Mouse (Mus musculus) liver, embryonic 15.5 days (tissue): ENCODE results near the gene Pik3r3. TPM values are rescaled to one million over a fixed set of nuclear protein-coding genes. Genes with fewer than 3 reads are reported as not detected.
A peak's percentile ranks its signal among the peaks of the same experiment; 100 is the strongest.
"Not testable (repeated sequence)": the region's sequence is repeated elsewhere in the genome, so short reads cannot be mapped to it uniquely, and the experiment has no call there.

ENCODE experiments used
- ATAC-seq: fragments of 200-750 bp; cut with Nextera tagmentation; 2 replicates; pipeline ENCODE4 v1.8.0; 2017; ENCODE audit warnings: moderate number of reproducible peaks, mild to moderate bottlenecking, moderate library complexity; ENCODE audit not compliant: insufficient read depth
- H3K27ac ChIP-seq: fragments of 300-500 bp; sonication (generic); replicated peaks from 2 replicates; pipeline ENCODE4 v1.5.1; 2015; ENCODE audit warnings: mild to moderate bottlenecking, inconsistent platforms
- H3K27me3 ChIP-seq: fragments of 300-500 bp; sonication (generic); 2 replicates; pipeline ENCODE4 v1.6.1; 2015; ENCODE audit warnings: mild to moderate bottlenecking, inconsistent platforms
- H3K36me3 ChIP-seq: fragments of 300-500 bp; sonication (generic); replicated peaks from 2 replicates; pipeline ENCODE4 v1.6.1; 2015; ENCODE audit warnings: moderate library complexity, mild to moderate bottlenecking, inconsistent platforms
- H3K4me1 ChIP-seq: fragments of 300-500 bp; sonication (generic); replicated peaks from 2 replicates; pipeline ENCODE4 v1.6.1; 2015; ENCODE audit warnings: inconsistent platforms
- H3K4me2 ChIP-seq: fragments of 300-500 bp; sonication (generic); 2 replicates; pipeline ENCODE4 v1.6.1; 2015; ENCODE audit warnings: moderate library complexity, mild to moderate bottlenecking, inconsistent platforms
- H3K4me3 ChIP-seq: fragments of 300-500 bp; sonication (generic); replicated peaks from 2 replicates; pipeline ENCODE4 v1.5.1; 2015; ENCODE audit warnings: mild to moderate bottlenecking, inconsistent platforms
- H3K9ac ChIP-seq: fragments of 300-500 bp; sonication (generic); 2 replicates; pipeline ENCODE4 v1.6.1; 2015; ENCODE audit warnings: moderate library complexity, mild to moderate bottlenecking, inconsistent platforms
- H3K9me3 ChIP-seq: fragments of 300-500 bp; sonication (generic); replicated peaks from 2 replicates; pipeline ENCODE4 v1.6.1; 2016; ENCODE audit warnings: inconsistent platforms
- WGBS: fragments of 180-500 bp; shearing (Covaris S2); methylation state at CpG from one replicate; pipeline ENCODE4 v1.1.7; 2015; ENCODE audit warnings: mixed read lengths; ENCODE audit not compliant: insufficient replicate concordance; 5-methylcytosine and 5-hydroxymethylcytosine counted together
- polyA plus RNA-seq: library from polyadenylated mRNA; unstranded; fragments of >200 nt; fragmentation: Nextera tagmentation; extraction: Ambion mirVana; gene quantifications from 2 replicates; pipeline ENCODE4 v1.2.1, GENCODE M21; 2015

The Pik3r3 gene
- polyA plus RNA-seq, 1 experiment from 2014 or later = 0.63 TPM

- Histone ChIP-seq H3K36me3 (no peaks in the 10 kb centered on the region), H3K4me3 (peak overlapping the region; percentile 77), H3K9me3 (no peaks in the 10 kb centered on the region), H3K27me3 (peaks cover 39% of the 10 kb centered on the region), H3K9ac (peak overlapping the region; percentile 82), H3K27ac (peak overlapping the region; percentile 80), H3K4me1 (peaks cover 22% of the 10 kb centered on the region), H3K4me2 (peak overlapping the region; percentile 98)
- 0% methylated on average over 26 of the region's 26 CpGs for WGBS
- ATAC-seq = peak; percentile 58
These were observed 658 bp upstream of the Pik3r3 start for GRCm38 (mm10) chr4:116220780-116221139.

GRCm38 (mm10) chr4:116221996-116222842, 801 bp downstream of the Pik3r3 start:
- under 1% methylated on average over 23 of the region's 23 CpGs for WGBS
- H3K27me3 ChIP-seq = peaks cover 30% of the 10 kb centered on the region
- H3K36me3 ChIP-seq = no peaks in the 10 kb centered on the region
- peak overlapping the region; percentile 77 for H3K4me3 ChIP-seq
- H3K27ac ChIP-seq = peak overlapping the region; percentile 52
- peak overlapping the region; percentile 83 for H3K9ac ChIP-seq
- peak overlapping the region; percentile 98 for H3K4me2 ChIP-seq
- ATAC-seq = no peak
- peaks cover 22% of the 10 kb centered on the region for H3K4me1 ChIP-seq
- H3K9me3 ChIP-seq = no peaks in the 10 kb centered on the region

GRCm38 (mm10) chr4:116222843-116223119, 1.4 kb downstream of the Pik3r3 start:
- 21% methylated on average over 6 of the region's 6 CpGs for WGBS
- peak overlapping the region; percentile 77 for H3K4me3 ChIP-seq
- H3K27me3 ChIP-seq = peaks cover 30% of the 10 kb centered on the region
- ATAC-seq = no peak
- H3K4me2 ChIP-seq = peak overlapping the region; percentile 98
- H3K4me1 ChIP-seq = peaks cover 22% of the 10 kb centered on the region
- no peak overlapping the region for H3K27ac ChIP-seq
- H3K36me3 ChIP-seq = no peaks in the 10 kb centered on the region
- H3K9me3 ChIP-seq = no peaks in the 10 kb centered on the region
- H3K9ac ChIP-seq = no peak overlapping the region

GRCm38 (mm10) chr4:116243377-116243776, 22.0 kb downstream of the Pik3r3 start:
- Histone ChIP-seq H3K9ac (no peak overlapping the region), H3K27ac (no peak overlapping the region), H3K9me3 (no peaks in the 10 kb centered on the region), H3K36me3 (no peaks in the 10 kb centered on the region), H3K4me1 (no peaks in the 10 kb centered on the region), H3K4me3 (no peak overlapping the region), H3K27me3 (no peaks in the 10 kb centered on the region), H3K4me2 (no peak overlapping the region)
- ATAC-seq = no peak
- WGBS = 53% methylated on average over 3 of the region's 3 CpGs

GRCm38 (mm10) chr4:116244240-116244639, 22.8 kb downstream of the Pik3r3 start:
- Histone ChIP-seq H3K27ac (no peak overlapping the region), H3K27me3 (no peaks in the 10 kb centered on the region), H3K4me2 (no peak overlapping the region), H3K4me3 (no peak overlapping the region), H3K36me3 (no peaks in the 10 kb centered on the region), H3K9me3 (no peaks in the 10 kb centered on the region), H3K9ac (no peak overlapping the region), H3K4me1 (no peaks in the 10 kb centered on the region)
- no peak for ATAC-seq
- WGBS = 25% methylated on average over 2 of the region's 2 CpGs

- not testable (repeated sequence) for H3K4me2 ChIP-seq, H3K36me3 ChIP-seq, H3K27ac ChIP-seq, H3K9me3 ChIP-seq, H3K9ac ChIP-seq, H3K27me3 ChIP-seq, ATAC-seq, H3K4me3 ChIP-seq, H3K4me1 ChIP-seq
- WGBS = 18% methylated on average over 3 of the region's 3 CpGs
These were observed 24.5 kb downstream of the Pik3r3 start for GRCm38 (mm10) chr4:116245926-116246325.

GRCm38 (mm10) chr4:116249986-116250385, 28.6 kb downstream of the Pik3r3 start:
- no peak for ATAC-seq
- WGBS = 57% methylated on average over 3 of the region's 3 CpGs
- Histone ChIP-seq H3K9ac (no peak overlapping the region), H3K4me1 (no peaks in the 10 kb centered on the region), H3K36me3 (no peaks in the 10 kb centered on the region), H3K27me3 (no peaks in the 10 kb centered on the region), H3K4me3 (no peak overlapping the region), H3K9me3 (no peaks in the 10 kb centered on the region), H3K27ac (no peak overlapping the region), H3K4me2 (no peak overlapping the region)

- Histone ChIP-seq H3K27ac (no peak overlapping the region), H3K4me1 (no peaks in the 10 kb centered on the region), H3K36me3 (no peaks in the 10 kb centered on the region), H3K27me3 (no peaks in the 10 kb centered on the region), H3K4me3 (no peak overlapping the region), H3K9me3 (no peaks in the 10 kb centered on the region), H3K4me2 (no peak overlapping the region), H3K9ac (no peak overlapping the region)
- WGBS = 83% methylated on average over 6 of the region's 6 CpGs
- no peak for ATAC-seq
These were observed 46.8 kb downstream of the Pik3r3 start for GRCm38 (mm10) chr4:116268220-116268619.

GRCm38 (mm10) chr4:116282211-116282610, 60.8 kb downstream of the Pik3r3 start:
- no peaks in the 10 kb centered on the region for H3K36me3 ChIP-seq
- 53% methylated on average over 2 of the region's 2 CpGs for WGBS
- ATAC-seq = no peak
- H3K9ac ChIP-seq = no peak overlapping the region
- no peaks in the 10 kb centered on the region for H3K27me3 ChIP-seq
- no peak overlapping the region for H3K4me3 ChIP-seq
- H3K4me2 ChIP-seq = no peak overlapping the region
- H3K27ac ChIP-seq = no peak overlapping the region
- H3K9me3 ChIP-seq = no peaks in the 10 kb centered on the region
- no peaks in the 10 kb centered on the region for H3K4me1 ChIP-seq

- H3K27ac ChIP-seq = no peak overlapping the region
- no peaks in the 10 kb centered on the region for H3K4me1 ChIP-seq
- no peak overlapping the region for H3K4me2 ChIP-seq
- no peak overlapping the region for H3K4me3 ChIP-seq
- H3K9me3 ChIP-seq = no peaks in the 10 kb centered on the region
- no peaks in the 10 kb centered on the region for H3K36me3 ChIP-seq
- H3K27me3 ChIP-seq = no peaks in the 10 kb centered on the region
- no peak for ATAC-seq
- H3K9ac ChIP-seq = no peak overlapping the region
- WGBS = 69% methylated on average over 6 of the region's 6 CpGs
These were observed 70.1 kb downstream of the Pik3r3 start for GRCm38 (mm10) chr4:116291561-116291960.

GRCm38 (mm10) chr4:116293296-116293695, 71.9 kb downstream of the Pik3r3 start:
- Histone ChIP-seq H3K9ac (no peak overlapping the region), H3K27ac (no peak overlapping the region), H3K4me2 (no peak overlapping the region), H3K36me3 (no peaks in the 10 kb centered on the region), H3K9me3 (no peaks in the 10 kb centered on the region), H3K4me1 (no peaks in the 10 kb centered on the region), H3K27me3 (no peaks in the 10 kb centered on the region), H3K4me3 (no peak overlapping the region)
- WGBS = 59% methylated on average over 12 of the region's 12 CpGs
- ATAC-seq = no peak; the same call in 1 of the 2 replicates

GRCm38 (mm10) chr4:116300878-116301355, 79.5 kb downstream of the Pik3r3 start:
- H3K9me3 ChIP-seq = no peaks in the 10 kb centered on the region
- no peak overlapping the region for H3K4me2 ChIP-seq
- no peak overlapping the region for H3K4me3 ChIP-seq
- no peak overlapping the region for H3K27ac ChIP-seq
- no peaks in the 10 kb centered on the region for H3K4me1 ChIP-seq
- H3K9ac ChIP-seq = no peak overlapping the region
- 17% methylated on average over 4 of the region's 4 CpGs for WGBS
- no peaks in the 10 kb centered on the region for H3K27me3 ChIP-seq
- no peak for ATAC-seq
- H3K36me3 ChIP-seq = no peaks in the 10 kb centered on the region
